Mouse (Mus musculus) brain, embryonic 14.5 days (tissue): ENCODE results near the gene Rab11a.

ENCODE experiments used
- CTCF ChIP-seq: fragments of 200-500 bp; IDR thresholded peaks from 2 replicates; pipeline ENCODE4 v1.5.1; 2012; ENCODE audit warnings: inconsistent platforms, mild to moderate bottlenecking, moderate library complexity, borderline replicate concordance; ENCODE audit not compliant: insufficient read depth, insufficient read length; ENCODE audit errors: extremely low read depth
- POLR2A ChIP-seq: fragments of 200-500 bp; IDR thresholded peaks from 2 replicates; pipeline ENCODE4 v1.6.1; 2012; ENCODE audit warnings: mild to moderate bottlenecking, inconsistent platforms, borderline replicate concordance; ENCODE audit not compliant: poor library complexity, insufficient read depth, insufficient read length, severe bottlenecking; ENCODE audit errors: extremely low read depth

GRCm38 (mm10) chr9:64698586-64698985, 39.0 kb downstream of the Rab11a start:
- no peak for TF ChIP-seq CTCF
- no peak for TF ChIP-seq POLR2A
